11 mouse cellular contexts compared by ENCODE assay signal in genomic region chr12:103977846-103978245, GRCm38 (mm10). TPM values are rescaled to one million over a fixed set of nuclear protein-coding genes. Genes with fewer than 3 reads are reported as not detected.
A peak's percentile ranks its signal among the peaks of the same experiment; 100 is the strongest.
DNase-seq lines count a peak whose midpoint lies in the region; ATAC-seq and TF ChIP-seq lines count a peak whose summit lies in the region.
"Had no signal": no experiment of that assay in that cellular context is flagged by ENCODE, and none has a peak within 500 bp of the region (broad histone marks: within the 10 kb centered on the region; RNA-seq: fewer than 3 reads in every experiment).

No protein-coding gene starts in this region.

- no peak overlapping the region for H3K9ac ChIP-seq in lung, postnatal 0 days (replicated peaks; ENCODE audit: low read depth)
- H3K9ac ChIP-seq: embryonic facial prominence, embryonic 13.5 days; limb, embryonic 13.5 days had no signal

- no peak for TF ChIP-seq EP300 in lung, postnatal 0 days (IDR thresholded peaks at IDR 0.05)

- no peaks in the 10 kb centered on the region for H3K27me3 ChIP-seq in lung, postnatal 0 days (replicated peaks; ENCODE audit: insufficient read depth, low read length)
- H3K27me3 ChIP-seq: embryonic facial prominence, embryonic 13.5 days; limb, embryonic 13.5 days had no signal

- intact Hi-C loops in gastrocnemius, postnatal 36 days (cut with DNase I): no loop called here

- H3K9me3 ChIP-seq in lung, postnatal 0 days (ENCODE audit: low read length): no peaks in the 10 kb centered on the region
- H3K9me3 ChIP-seq: embryonic facial prominence, embryonic 13.5 days; limb, embryonic 13.5 days had no signal

- no peaks in the 10 kb centered on the region for H3K4me1 ChIP-seq in lung, postnatal 0 days (ENCODE audit: insufficient read depth, low read depth, low read length)
- H3K4me1 ChIP-seq: embryonic facial prominence, embryonic 13.5 days; limb, embryonic 13.5 days had no signal

- H3K27ac ChIP-seq in lung, postnatal 0 days (ENCODE audit: low read length): no peak overlapping the region
- H3K27ac ChIP-seq: embryonic facial prominence, embryonic 13.5 days; limb, embryonic 13.5 days had no signal

- no peaks in the 10 kb centered on the region for H3K36me3 ChIP-seq in lung, postnatal 0 days (ENCODE audit: insufficient read depth, low read length)
- H3K36me3 ChIP-seq: embryonic facial prominence, embryonic 13.5 days; limb, embryonic 13.5 days had no signal

- DNase-seq in cerebellum, postnatal 10 days: peak; percentile 63 to 66
- DNase-seq in cerebellum, adult 8-10 months: no peak
- DNase-seq in lung, postnatal 0 days (ENCODE audit: low spot score): peak; percentile 37
- DNase-seq in lung, adult 18-20 months: no peak
- DNase-seq in retina, postnatal 7 days (ENCODE audit: low read depth, low spot score): peak; percentile 14
- DNase-seq in gastrocnemius, postnatal 36 days: no peak
- no peak for DNase-seq in spleen, postnatal 14 days (ENCODE audit: low spot score in 2 of 2)

- no peak overlapping the region for H3K4me2 ChIP-seq in lung, postnatal 0 days (replicated peaks; ENCODE audit: low read depth, low read length)
- H3K4me2 ChIP-seq: embryonic facial prominence, embryonic 13.5 days; limb, embryonic 13.5 days had no signal

- ATAC-seq in lung, postnatal 0 days: no peak
- peak; percentile 85 for ATAC-seq in granulocyte monocyte progenitor cell, adult 5-6 weeks (replicated peaks; ENCODE audit: poor library complexity, severe bottlenecking)

- peak; percentile 71 for TF ChIP-seq CTCF in lung, postnatal 0 days (IDR thresholded peaks at IDR 0.05)

- H3K4me3 ChIP-seq in lung, postnatal 0 days (ENCODE audit: low read depth, low read length): no peak overlapping the region
- H3K4me3 ChIP-seq: embryonic facial prominence, embryonic 13.5 days; limb, embryonic 13.5 days had no signal

- WGBS in lung, postnatal 0 days: 31% methylated on average over 5 of the region's 5 CpGs

RNA-seq across cellular contexts. Expression of gene Serpina11, which starts 11.9 kb away (rescaled TPM):
- not detected in 2 replicates for polyA plus RNA-seq in lung, postnatal 0 days (2015; fragmentation: Nextera tagmentation; extraction: Ambion mirVana)
- total RNA-seq in granulocyte monocyte progenitor cell, adult 5-6 weeks (2014; fragmentation: Nextera tagmentation): 0.17 TPM in 1 of 2 replicates, not detected in the other
- total RNA-seq in granulocyte monocyte progenitor cell, adult 5-6 weeks (2017): not detected in 2 replicates
- total RNA-seq in gastrocnemius, postnatal 36 days (2021): not detected
- polyA plus RNA-seq: embryonic facial prominence, embryonic 13.5 days; limb, embryonic 13.5 days had no signal

RNA-seq across cellular contexts. Expression of gene Serpina1e, which starts 19.1 kb away (rescaled TPM):
- polyA plus RNA-seq in lung, postnatal 0 days (2015; fragmentation: Nextera tagmentation; extraction: Ambion mirVana): 0.33 and 0.45 TPM in 2 replicates
- not detected in 2 replicates for total RNA-seq in granulocyte monocyte progenitor cell, adult 5-6 weeks (2014; fragmentation: Nextera tagmentation)
- not detected in 2 replicates for total RNA-seq in granulocyte monocyte progenitor cell, adult 5-6 weeks (2017)
- not detected for total RNA-seq in gastrocnemius, postnatal 36 days (2021)
- polyA plus RNA-seq: embryonic facial prominence, embryonic 13.5 days; limb, embryonic 13.5 days had no signal

RNA-seq across cellular contexts. Expression of gene Serpina9, which starts 35.7 kb away (rescaled TPM):
- polyA plus RNA-seq in lung, postnatal 0 days (2015; fragmentation: Nextera tagmentation; extraction: Ambion mirVana): 0.32 and 0.89 TPM in 2 replicates
- total RNA-seq in granulocyte monocyte progenitor cell, adult 5-6 weeks (2014; fragmentation: Nextera tagmentation): not detected in 2 replicates
- total RNA-seq in granulocyte monocyte progenitor cell, adult 5-6 weeks (2017): not detected in 2 replicates
- total RNA-seq in gastrocnemius, postnatal 36 days (2021): not detected
- polyA plus RNA-seq: limb, embryonic 13.5 days; spleen, adult 2 months had no signal

Comparison
In these comparisons a context has a peak if more than half of its experiments do, and no peak if none do; other contexts are left out.
1. DNase-seq: peak in cerebellum, postnatal 10 days (2 of 2), lung, postnatal 0 days (single experiment) and retina, postnatal 7 days (single experiment); none in cerebellum, adult 8-10 months (single experiment), lung, adult 18-20 months (0 of 2), gastrocnemius, postnatal 36 days (0 of 2) and spleen, postnatal 14 days (0 of 2).